Mouse (Mus musculus) thymus, postnatal 25 days (tissue): ENCODE measurements around the gene Dennd1b.

Source experiments
- DNase-seq: peaks from one replicate; pipeline ENCODE4 v3.0.0; 2022

Gene Dennd1b

DNA sequence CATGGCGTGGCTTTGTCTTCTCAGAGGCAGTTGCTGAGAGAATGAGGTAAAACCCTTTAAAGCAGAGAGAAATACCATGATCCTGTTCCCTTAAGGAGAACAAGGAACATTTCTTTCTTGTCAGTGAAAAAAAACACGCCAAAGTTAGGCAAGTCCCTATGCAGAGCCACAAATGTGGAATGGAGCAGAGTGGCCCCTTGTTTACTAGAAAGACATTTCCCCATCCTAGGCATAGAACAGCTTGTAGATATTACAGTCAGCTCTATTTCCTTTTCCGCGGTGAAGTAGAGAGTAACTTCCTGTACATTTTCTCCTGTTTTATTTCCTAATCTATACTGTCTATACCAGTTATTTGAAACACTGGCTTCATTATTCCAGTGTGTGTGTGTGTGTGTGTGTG, 243.0 kb downstream of the Dennd1b start:
- DNase-seq = no peak

DNA sequence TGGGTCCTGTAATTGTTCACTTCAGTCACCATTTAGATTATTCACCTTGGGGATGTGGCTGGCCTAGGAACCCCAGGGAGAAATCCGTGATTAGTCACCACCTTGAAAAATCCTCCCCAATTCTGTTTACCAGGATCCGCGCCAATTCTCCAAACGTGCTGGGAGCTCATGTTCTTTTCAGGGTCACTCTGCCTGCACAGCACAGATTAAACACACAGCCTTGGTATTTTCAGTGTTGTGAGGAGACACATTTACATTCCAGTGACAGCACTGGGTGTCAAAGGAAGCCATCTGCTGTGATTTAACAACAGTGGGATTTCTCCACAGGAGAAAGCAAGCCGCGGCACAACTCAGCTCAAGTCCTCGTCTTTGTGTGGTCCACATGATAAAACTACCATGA, 246.6 kb downstream of the Dennd1b start:
- DNase-seq = no peak

DNA sequence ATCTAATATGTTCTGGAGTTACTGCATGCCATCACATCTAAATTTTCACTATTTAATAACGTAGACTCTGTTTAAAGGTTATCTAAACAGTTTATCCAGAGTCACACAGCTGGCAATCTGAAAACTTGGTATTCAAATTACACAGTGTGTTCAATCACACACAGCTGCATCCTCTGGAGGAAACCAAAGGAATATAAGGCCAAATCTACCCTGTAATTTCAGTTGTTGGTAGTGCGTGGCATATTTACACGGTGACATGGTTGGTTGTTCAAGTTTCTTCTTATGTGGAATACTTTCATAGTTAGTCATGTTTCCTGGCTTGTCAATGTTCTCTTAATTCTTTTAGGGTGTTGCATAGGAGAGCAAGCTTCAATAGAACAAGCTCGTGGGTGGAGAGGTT, 247.3 kb downstream of the Dennd1b start:
- DNase-seq = no peak

DNA sequence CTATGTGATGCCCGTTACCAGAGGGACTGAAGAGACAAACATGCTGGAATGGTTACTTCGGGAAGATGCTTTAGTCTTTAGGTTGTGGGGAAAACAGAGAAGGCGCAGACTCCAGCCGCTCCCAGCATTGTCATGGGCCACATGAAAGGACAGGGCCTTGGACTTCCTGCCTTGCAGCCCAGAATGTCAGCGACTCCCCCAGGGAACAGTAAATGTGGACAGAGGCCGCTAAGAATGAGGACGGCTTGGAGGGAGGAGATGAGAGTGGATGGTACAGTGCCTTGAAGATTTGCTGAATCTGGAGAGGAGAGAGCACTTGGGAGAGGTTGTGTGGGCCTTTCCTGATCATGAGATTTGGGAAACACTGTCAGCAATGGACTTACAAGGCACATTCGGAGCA, 252.1 kb downstream of the Dennd1b start:
- DNase-seq = no peak

DNA sequence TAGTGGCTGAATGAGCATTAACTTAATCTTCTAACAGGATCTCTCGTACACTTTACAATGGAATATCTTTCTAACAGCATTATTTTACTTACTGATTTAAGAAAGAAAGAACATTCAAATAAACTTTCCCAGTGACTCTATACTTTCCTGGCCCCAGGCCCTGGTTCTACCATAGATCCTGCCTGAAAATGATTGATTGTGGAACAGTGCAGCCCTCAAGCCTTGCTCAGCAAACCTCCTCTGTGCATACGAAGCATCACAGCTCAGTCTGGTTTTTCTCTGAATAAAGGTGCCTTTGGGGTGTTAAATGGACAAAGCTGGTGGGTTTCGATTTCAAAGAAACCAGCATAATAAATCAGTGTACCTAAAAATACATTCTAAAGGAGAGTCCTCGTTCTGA, 260.6 kb downstream of the Dennd1b start:
- DNase-seq = no peak

DNA sequence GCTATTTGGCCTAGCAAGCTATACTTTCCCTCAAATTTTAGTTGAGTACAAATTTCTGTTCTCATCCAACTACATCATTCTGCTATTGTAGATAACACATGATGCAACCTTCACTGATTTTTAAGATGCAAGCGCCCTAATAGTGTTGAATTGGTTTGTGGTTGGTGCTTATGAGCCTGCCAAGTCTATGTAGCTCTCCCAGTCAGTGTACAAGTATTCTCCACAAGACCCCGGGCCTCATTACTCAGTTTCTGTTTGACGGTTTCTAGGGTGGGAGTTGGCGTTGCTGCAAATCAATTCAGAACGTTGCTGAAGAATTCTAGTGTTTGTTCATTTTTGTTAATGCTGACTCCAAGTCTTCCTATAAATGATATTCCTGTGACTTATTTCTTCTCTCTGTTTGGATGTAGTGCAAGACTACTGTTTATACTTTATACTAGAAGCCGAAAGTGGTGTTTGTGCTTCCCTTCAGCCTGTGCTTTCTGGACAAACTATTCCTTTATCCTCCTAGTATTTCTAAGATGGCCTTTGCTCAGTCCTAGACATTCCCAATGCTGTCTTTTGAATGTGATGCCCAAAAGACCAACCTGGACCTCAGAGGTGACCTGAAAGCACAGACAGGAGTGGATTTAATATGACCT, 261.2 kb downstream of the Dennd1b start:
- DNase-seq = no peak
